Mouse (Mus musculus) intestine, embryonic 16.5 days (tissue): ENCODE data around the gene Vmn2r53. TPM values are rescaled to one million over a fixed set of nuclear protein-coding genes. Genes with fewer than 3 reads are reported as not detected.
"Not testable (repeated sequence)": the region's sequence is repeated elsewhere in the genome, so short reads cannot be mapped to it uniquely, and the experiment has no call there.

Experiments used
- ATAC-seq: fragments of 200-750 bp; cut with Nextera tagmentation; 2 replicates; pipeline ENCODE4 v1.8.0; 2017; ENCODE audit warnings: moderate TSS enrichment, moderate library complexity
- H3K27ac ChIP-seq: fragments of 300-500 bp; sonication (generic); 2 replicates; pipeline ENCODE4 v1.5.1; 2014; ENCODE audit warnings: mild to moderate bottlenecking, low read length
- H3K27me3 ChIP-seq: fragments of 300-500 bp; sonication (generic); replicated peaks from 2 replicates; pipeline ENCODE4 v1.6.1; 2014; ENCODE audit warnings: low read length, control low read depth, mixed read lengths; ENCODE audit not compliant: control insufficient read depth, insufficient read depth
- H3K36me3 ChIP-seq: fragments of 300-500 bp; sonication (generic); 2 replicates; pipeline ENCODE4 v1.6.1; 2014; ENCODE audit warnings: low read length, control low read depth; ENCODE audit not compliant: control insufficient read depth, insufficient read depth
- H3K4me1 ChIP-seq: fragments of 300-500 bp; sonication (generic); 2 replicates; pipeline ENCODE4 v1.6.1; 2014; ENCODE audit warnings: low read length, control low read depth, mixed read lengths; ENCODE audit not compliant: control insufficient read depth, insufficient read depth
- H3K4me2 ChIP-seq: fragments of 300-500 bp; sonication (generic); 2 replicates; pipeline ENCODE4 v1.6.1; 2014; ENCODE audit warnings: low read depth, low read length, control low read depth
- H3K4me3 ChIP-seq: fragments of 300-500 bp; sonication (generic); 2 replicates; pipeline ENCODE4 v1.5.1; 2014; ENCODE audit warnings: mild to moderate bottlenecking, low read length
- H3K9ac ChIP-seq: fragments of 300-500 bp; sonication (generic); 2 replicates; pipeline ENCODE4 v1.6.1; 2014; ENCODE audit warnings: low read depth, low read length
- H3K9me3 ChIP-seq: fragments of 300-500 bp; sonication (generic); 2 replicates; pipeline ENCODE4 v1.6.1; 2016; ENCODE audit warnings: low read length, control low read depth; ENCODE audit not compliant: control insufficient read depth
- WGBS: fragments of 180-500 bp; shearing (Covaris S2); extraction: QIAGEN DNeasy Blood & Tissue Kit; methylation state at CpG from one replicate; pipeline ENCODE4 v1.1.7; 2014; 5-methylcytosine and 5-hydroxymethylcytosine counted together
- polyA plus RNA-seq: library from polyadenylated mRNA; unstranded; fragments of >200 nt; fragmentation: Nextera tagmentation; extraction: Ambion mirVana; gene quantifications from 2 replicates; pipeline ENCODE4 v1.2.1, GENCODE M21; 2015

Gene Vmn2r53
- not detected in 2 replicates for polyA plus RNA-seq

- no peak within 1 kb of the TSS for H3K4me2 ChIP-seq
- H3K4me3 ChIP-seq = no peak within 1 kb of the TSS
- H3K9ac ChIP-seq = no peak within 1 kb of the TSS
- H3K27ac ChIP-seq = no peak within 1 kb of the TSS
- no peaks in the 10 kb centered on the region for H3K27me3 ChIP-seq
- ATAC-seq = no peak
- H3K9me3 ChIP-seq = peaks cover 7% of the 10 kb centered on the region
- no peaks in the 10 kb centered on the region for H3K4me1 ChIP-seq
- no peaks in the 10 kb centered on the region for H3K36me3 ChIP-seq
Measured at GRCm38 (mm10) chr7:12608688-12609087, at the start of gene Vmn2r53. Gene Vmn2r53 (minus strand): TSS chr7:12608788.

- not testable (repeated sequence) for ATAC-seq, H3K36me3 ChIP-seq, H3K4me3 ChIP-seq, H3K9me3 ChIP-seq, H3K27ac ChIP-seq, H3K4me2 ChIP-seq, H3K9ac ChIP-seq, H3K27me3 ChIP-seq, H3K4me1 ChIP-seq
- 71% methylated on average over 3 of the region's 4 CpGs for WGBS
Measured at GRCm38 (mm10) chr7:12640219-12640618, 31.6 kb upstream of the Vmn2r53 start, which contains the start of gene Vmn2r54. Gene Vmn2r54 (minus strand): TSS chr7:12640319.

Other genes with a start within 250 kb of the Vmn2r53 start
- gene Vmn1r84, start 239.5 kb downstream of the Vmn2r53 start, polyA plus RNA-seq = not detected in 2 replicates
- 2.5 and 3.3 TPM in 2 replicates for gene Zfp551, start 186.0 kb downstream of the Vmn2r53 start, polyA plus RNA-seq
- 11.4 and 11.5 TPM in 2 replicates for gene Zfp606, start 130.5 kb downstream of the Vmn2r53 start, polyA plus RNA-seq
- gene 2900092C05Rik, start 96.3 kb downstream of the Vmn2r53 start, polyA plus RNA-seq = not detected in 2 replicates
- gene Vmn2r54, start 31.5 kb upstream of the Vmn2r53 start, polyA plus RNA-seq = not detected in 2 replicates
- not detected in 2 replicates for gene Vmn2r55, start 76.2 kb upstream of the Vmn2r53 start, polyA plus RNA-seq
- gene Vmn2r56, start 126.2 kb upstream of the Vmn2r53 start, polyA plus RNA-seq = not detected in 2 replicates
- gene Zscan18, start 194.8 kb upstream of the Vmn2r53 start, polyA plus RNA-seq = 3.4 and 4.0 TPM in 2 replicates
- gene Zfp329, start 210.1 kb upstream of the Vmn2r53 start, polyA plus RNA-seq = 8.4 and 8.8 TPM in 2 replicates
- 27.1 and 27.7 TPM in 2 replicates for gene Zfp110, start 226.0 kb upstream of the Vmn2r53 start, polyA plus RNA-seq